11 mouse cellular contexts compared by ENCODE assay signal in the genomic region with DNA sequence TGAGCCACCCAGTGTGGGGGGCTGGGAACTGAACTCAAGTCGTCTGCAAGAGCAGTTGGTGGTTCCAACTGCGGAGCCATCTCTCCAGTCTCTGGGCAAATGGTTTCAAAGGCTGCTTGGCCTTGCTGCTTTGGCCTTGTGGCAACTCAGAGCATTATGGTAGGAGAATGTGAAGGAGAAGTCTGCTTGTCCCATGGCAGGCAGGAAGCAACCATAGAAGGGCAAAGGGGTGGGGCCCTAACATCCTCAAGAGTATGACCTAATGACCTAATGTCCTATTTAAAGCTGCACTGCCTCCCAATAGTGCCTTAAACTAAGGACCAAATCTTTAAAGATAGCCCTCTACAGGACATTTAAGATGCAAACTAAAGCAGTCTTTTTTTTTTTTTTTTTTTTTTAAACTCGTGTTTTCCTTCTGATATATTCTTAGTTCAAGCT. TPM values are rescaled to one million over a fixed set of nuclear protein-coding genes. Genes with fewer than 3 reads are reported as not detected.
DNase-seq lines count a peak whose midpoint lies in the region; ATAC-seq and TF ChIP-seq lines count a peak whose summit lies in the region.
"Had no signal": no experiment of that assay in that cellular context is flagged by ENCODE, and none has a peak within 500 bp of the region (broad histone marks: within the 10 kb centered on the region; RNA-seq: fewer than 3 reads in every experiment).

No protein-coding gene starts in this region.

- no peak for TF ChIP-seq POLR2A in MEL (IDR thresholded peaks at IDR 0.05; ENCODE audit: control insufficient read depth in 1 of 2, insufficient read depth in 1 of 2, low read depth in 1 of 2, low read length in 2 of 2, poor library complexity in 1 of 2)

- H3K27me3 ChIP-seq in liver, embryonic 15.5 days: no peaks in the 10 kb centered on the region
- H3K27me3 ChIP-seq in MEL (ENCODE audit: control insufficient read depth in 1 of 2, insufficient read depth in 2 of 2, low read length in 2 of 2): no peaks in the 10 kb centered on the region; a peak in 1 of 4 replicates
- no peaks in the 10 kb centered on the region for H3K27me3 ChIP-seq in heart, embryonic 16.5 days (ENCODE audit: control insufficient read depth, insufficient read depth, low read length)
- H3K27me3 ChIP-seq: midbrain, embryonic 12.5 days had no signal

- TF ChIP-seq RAD21 in MEL (IDR thresholded peaks at IDR 0.05; ENCODE audit: low read depth, low read length): no peak

- no peak for TF ChIP-seq EP300 in MEL (IDR thresholded peaks at IDR 0.05; ENCODE audit: low read depth in 1 of 2, low read length in 2 of 2)

- H3K9me3 ChIP-seq in liver, embryonic 15.5 days (replicated peaks): no peaks in the 10 kb centered on the region
- no peaks in the 10 kb centered on the region for H3K9me3 ChIP-seq in MEL (replicated peaks; ENCODE audit: insufficient read depth, low read length)
- H3K9me3 ChIP-seq in heart, embryonic 16.5 days (replicated peaks; ENCODE audit: control insufficient read depth, low read length): no peaks in the 10 kb centered on the region
- H3K9me3 ChIP-seq: forebrain, embryonic 10.5 days; midbrain, embryonic 12.5 days had no signal

- H3K4me3 ChIP-seq in liver, embryonic 15.5 days (replicated peaks): no peak overlapping the region
- H3K4me3 ChIP-seq in MEL (ENCODE audit: control insufficient read depth in 1 of 2, insufficient read depth in 1 of 2, low read depth in 2 of 2, low read length in 2 of 2): no peak overlapping the region
- H3K4me3 ChIP-seq in heart, embryonic 16.5 days (ENCODE audit: low read length): no peak overlapping the region
- H3K4me3 ChIP-seq: forebrain, embryonic 10.5 days; layer of hippocampus, adult 2 months; midbrain, embryonic 12.5 days had no signal

- H3K4me1 ChIP-seq in liver, embryonic 15.5 days (replicated peaks): peaks cover 26% of the 10 kb centered on the region
- H3K4me1 ChIP-seq in MEL (ENCODE audit: control insufficient read depth in 1 of 2, insufficient read depth in 2 of 2, low read length in 2 of 2): peaks cover 0 to 15% of the 10 kb centered on the region in 2 experiments; a peak in 2 of 4 replicates
- peaks cover 50% of the 10 kb centered on the region for H3K4me1 ChIP-seq in heart, embryonic 16.5 days (ENCODE audit: control insufficient read depth, insufficient read depth, low read length)

- no peaks in the 10 kb centered on the region for H3K79me2 ChIP-seq in MEL (ENCODE audit: control insufficient read depth, insufficient read depth, low read length, poor library complexity)

- H3K36me3 ChIP-seq in liver, embryonic 15.5 days (replicated peaks): no peaks in the 10 kb centered on the region
- peaks cover 0 to 9% of the 10 kb centered on the region in 2 experiments; a peak in 2 of 4 replicates for H3K36me3 ChIP-seq in MEL (ENCODE audit: control insufficient read depth in 1 of 2, insufficient read depth in 2 of 2, low read length in 2 of 2)
- H3K36me3 ChIP-seq in heart, embryonic 16.5 days (ENCODE audit: control insufficient read depth, insufficient read depth): no peaks in the 10 kb centered on the region
- H3K36me3 ChIP-seq: forebrain, embryonic 10.5 days; midbrain, embryonic 12.5 days had no signal

- no peak for DNase-seq in liver
- no peak for DNase-seq in MEL (ENCODE audit: low read depth, low spot score)
- peak; percentile 72 to 76 for DNase-seq in spleen, postnatal 36 days (ENCODE audit: low spot score in 2 of 2)
- no peak for DNase-seq in embryo, embryonic 10.5 days (ENCODE audit: low spot score)
- DNase-seq in urinary bladder, adult 18-20 months (ENCODE audit: low spot score in 2 of 2): no peak
- DNase-seq: gastrocnemius, postnatal 14 days had no signal

- no peak for TF ChIP-seq CTCF in MEL (IDR thresholded peaks at IDR 0.05 in 2 of 3, conservative IDR thresholded peaks at IDR 0.05 in 1 of 3; ENCODE audit: control insufficient read depth in 1 of 3, insufficient read depth in 1 of 3, low read depth in 2 of 3, low read length in 3 of 3, poor library complexity in 1 of 3, severe bottlenecking in 1 of 3)

- H3K27ac ChIP-seq in liver, embryonic 15.5 days (replicated peaks): 0 out of 2 replicates have a peak overlapping the region, but pooled peaks have one; percentile 38
- H3K27ac ChIP-seq in MEL (ENCODE audit: control insufficient read depth, low read depth, low read length): no peak overlapping the region
- peak overlapping the region; percentile 40; the same call in 1 of the 2 replicates for H3K27ac ChIP-seq in heart, embryonic 16.5 days (ENCODE audit: low read length)
- H3K27ac ChIP-seq: forebrain, embryonic 10.5 days; layer of hippocampus, adult 2 months; midbrain, embryonic 12.5 days had no signal

- ATAC-seq in liver, embryonic 15.5 days (ENCODE audit: insufficient read depth): no peak
- ATAC-seq in heart, embryonic 16.5 days (replicated peaks; ENCODE audit: extremely low read depth, insufficient read depth, low FRiP score): no peak

- 57% methylated on average over 3 of the region's 3 CpGs for WGBS in liver, embryonic 15.5 days (ENCODE audit: insufficient replicate concordance)
- WGBS in heart, embryonic 16.5 days: 51% methylated on average over 3 of the region's 3 CpGs

- H3K9ac ChIP-seq in liver, embryonic 15.5 days: no peak overlapping the region
- no peak overlapping the region for H3K9ac ChIP-seq in MEL (ENCODE audit: control insufficient read depth, low read depth, low read length, poor library complexity, severe bottlenecking)
- H3K9ac ChIP-seq in heart, embryonic 16.5 days (ENCODE audit: low read length): no peak overlapping the region
- H3K9ac ChIP-seq: midbrain, embryonic 12.5 days had no signal

- no peak overlapping the region for H3K4me2 ChIP-seq in liver, embryonic 15.5 days
- no peak overlapping the region for H3K4me2 ChIP-seq in heart, embryonic 16.5 days (ENCODE audit: low read depth, low read length)
- H3K4me2 ChIP-seq: midbrain, embryonic 12.5 days had no signal

TF ChIP-seq in MEL, 35 proteins besides CTCF, POLR2A, EP300 and RAD21:
- TF ChIP-seq RCOR1 (IDR thresholded peaks at IDR 0.05; ENCODE audit: low read depth, low read length): no peak
- no peak for TF ChIP-seq MAFK (IDR thresholded peaks at IDR 0.05; ENCODE audit: borderline replicate concordance, low read depth, low read length)
- no peak for TF ChIP-seq MAZ (IDR thresholded peaks at IDR 0.05; ENCODE audit: low read depth, low read length)
- TF ChIP-seq MEF2A (IDR thresholded peaks at IDR 0.05; ENCODE audit: extremely low read depth, insufficient replicate concordance, low read depth, low read length, poor library complexity, severe bottlenecking): no peak
- peak; percentile 65 for TF ChIP-seq ZNF384 (IDR thresholded peaks at IDR 0.05; ENCODE audit: low read depth, low read length)
- TF ChIP-seq KAT2A (conservative IDR thresholded peaks at IDR 0.05; ENCODE audit: low read depth, low read length): no peak
- no peak for TF ChIP-seq ZKSCAN1 (IDR thresholded peaks at IDR 0.05; ENCODE audit: low read depth, low read length)
- TF ChIP-seq BHLHE40 (IDR thresholded peaks at IDR 0.05; ENCODE audit: borderline replicate concordance, low read depth, low read length): no peak

RNA-seq across cellular contexts. Expression of a gene that starts 58.5 kb away (rescaled TPM):
- polyA plus RNA-seq in liver, embryonic 15.5 days (2015; fragmentation: Nextera tagmentation; extraction: Ambion mirVana): 0.10 TPM in 1 of 2 replicates, not detected in the other
- not detected in 2 replicates for total RNA-seq in MEL (2012; rRNA removed)
- under 1 TPM in 1 of 2 experiments, not detected in 1; 0.08 TPM for polyA plus RNA-seq in MEL (2012; ENCODE audit: insufficient read depth in 1 of 2, insufficient read length in 2 of 2, low read depth in 1 of 2, low replicate concordance in 2 of 2, missing spikeins in 1 of 2)
- 0.25 TPM in 1 of 2 replicates, not detected in the other for polyA plus RNA-seq in heart, embryonic 16.5 days (2015; fragmentation: Nextera tagmentation; extraction: Ambion mirVana)
- total RNA-seq: gastrocnemius, postnatal 14 days had no signal
- polyA plus RNA-seq: forebrain, embryonic 10.5 days; midbrain, embryonic 12.5 days had no signal

Comparison
In these comparisons a context has a peak if more than half of its experiments do, and no peak if none do; other contexts are left out.
1. DNase-seq: peak in spleen, postnatal 36 days (2 of 2); none in liver (single experiment), MEL (single experiment), embryo, embryonic 10.5 days (single experiment) and urinary bladder, adult 18-20 months (0 of 2).